Mouse (Mus musculus): ENCODE data around the gene Hmg20b. TPM values are rescaled to one million over a fixed set of nuclear protein-coding genes. Genes with fewer than 3 reads are reported as not detected.

Gene Hmg20b
- total and polyA plus RNA-seq, 2 experiments from 2014 or later, result 15.1 to 25.2 TPM

GRCm38 (mm10) chr10:81299585-81300351, 50.5 kb downstream of the Hmg20b start:
- no peak for TF ChIP-seq CTCF (IDR thresholded peaks at IDR 0.05; ENCODE audit: low read depth)
- Histone ChIP-seq H3K9ac (no peak overlapping the region), H3K4me2 (ENCODE audit: low read depth) (no peak overlapping the region), H3K27me3 (ENCODE audit: insufficient read depth, low read length) (no peaks in the 10 kb centered on the region), H3K27ac (ENCODE audit: low read depth, low read length) (no peak overlapping the region), H3K36me3 (ENCODE audit: insufficient read depth) (0 out of 2 replicates have a peak, but pooled peaks cover 4% of the 10 kb centered on the region), H3K4me3 (ENCODE audit: low read depth, low read length) (no peak overlapping the region), H3K9me3 (ENCODE audit: low read length) (no peaks in the 10 kb centered on the region), H3K4me1 (ENCODE audit: insufficient read depth) (peaks cover 2% of the 10 kb centered on the region)
- no peak for DNase-seq
- ATAC-seq, result no peak
- 94% methylated on average over 14 of the region's 14 CpGs for WGBS

GRCm38 (mm10) chr10:81298369-81299100, 51.7 kb downstream of the Hmg20b start:
- 94% methylated on average over 17 of the region's 17 CpGs for WGBS
- Histone ChIP-seq H3K27me3 (ENCODE audit: insufficient read depth, low read length) (no peaks in the 10 kb centered on the region), H3K4me1 (ENCODE audit: insufficient read depth) (peaks cover 10% of the 10 kb centered on the region), H3K36me3 (ENCODE audit: insufficient read depth) (0 out of 2 replicates have a peak, but pooled peaks cover 4% of the 10 kb centered on the region), H3K4me3 (ENCODE audit: low read depth, low read length) (no peak overlapping the region), H3K4me2 (ENCODE audit: low read depth) (no peak overlapping the region), H3K9me3 (ENCODE audit: low read length) (no peaks in the 10 kb centered on the region), H3K9ac (no peak overlapping the region), H3K27ac (ENCODE audit: low read depth, low read length) (peak overlapping the region; percentile 21; the same call in 1 of the 2 replicates)
- TF ChIP-seq CTCF (IDR thresholded peaks at IDR 0.05; ENCODE audit: low read depth), result no peak
- no peak for ATAC-seq
- DNase-seq, result no peak

GRCm38 (mm10) chr10:81297845-81298244, 52.4 kb downstream of the Hmg20b start:
- Histone ChIP-seq H3K4me2 (ENCODE audit: low read depth) (no peak overlapping the region), H3K9me3 (ENCODE audit: low read length) (no peaks in the 10 kb centered on the region), H3K4me3 (ENCODE audit: low read depth, low read length) (no peak overlapping the region), H3K27ac (ENCODE audit: low read depth, low read length) (no peak overlapping the region), H3K9ac (no peak overlapping the region), H3K4me1 (ENCODE audit: insufficient read depth) (peaks cover 10% of the 10 kb centered on the region), H3K27me3 (ENCODE audit: insufficient read depth, low read length) (no peaks in the 10 kb centered on the region), H3K36me3 (ENCODE audit: insufficient read depth) (0 out of 2 replicates have a peak, but pooled peaks cover 4% of the 10 kb centered on the region)
- no peak for TF ChIP-seq CTCF (IDR thresholded peaks at IDR 0.05; ENCODE audit: low read depth)
- DNase-seq, result no peak
- ATAC-seq, result no peak
- 80% methylated on average over 10 of the region's 10 CpGs for WGBS

- Histone ChIP-seq H3K4me3 (ENCODE audit: low read depth, low read length) (no peak overlapping the region), H3K36me3 (ENCODE audit: insufficient read depth) (0 out of 2 replicates have a peak, but pooled peaks cover 4% of the 10 kb centered on the region), H3K27ac (ENCODE audit: low read depth, low read length) (no peak overlapping the region), H3K4me1 (ENCODE audit: insufficient read depth) (peaks cover 10% of the 10 kb centered on the region), H3K27me3 (ENCODE audit: insufficient read depth, low read length) (no peaks in the 10 kb centered on the region), H3K9me3 (ENCODE audit: low read length) (no peaks in the 10 kb centered on the region), H3K9ac (no peak overlapping the region), H3K4me2 (ENCODE audit: low read depth) (no peak overlapping the region)
- no peak for TF ChIP-seq CTCF (IDR thresholded peaks at IDR 0.05; ENCODE audit: low read depth)
- WGBS, result 87% methylated on average over 6 of the region's 6 CpGs
- DNase-seq (no peak), ATAC-seq (no peak)
These were observed 53.0 kb downstream of the Hmg20b start for GRCm38 (mm10) chr10:81297246-81297645.

Small RNA genes within 50 kb of the gene (microRNA-seq; reads per million reads assigned to microRNA genes)
- gene Mir6913, result 0 to 1.2 reads per million in 2 experiments

Other genes with a start within 250 kb of the Hmg20b start
Only the 30 nearest of the 32 such genes appear.
- gene Zbtb7a, start 215.3 kb downstream of the Hmg20b start, total RNA-seq (2014; rRNA removed), result 21.6 and 27.2 TPM in 2 replicates
- 12.4 and 15.7 TPM in 2 replicates for gene Zbtb7a, start 215.3 kb downstream of the Hmg20b start, polyA plus RNA-seq (2015; fragmentation: Nextera tagmentation; extraction: Ambion mirVana)
- gene Pias4, start 182.6 kb downstream of the Hmg20b start, total RNA-seq (2014; rRNA removed), result 30.1 and 32.5 TPM in 2 replicates
- 28.1 and 35.8 TPM in 2 replicates for gene Pias4, start 182.6 kb downstream of the Hmg20b start, polyA plus RNA-seq (2015; fragmentation: Nextera tagmentation; extraction: Ambion mirVana)
- gene Eef2, start 173.8 kb downstream of the Hmg20b start, total RNA-seq (2014; rRNA removed), result 2,084 and 2,175 TPM in 2 replicates
- gene Eef2, start 173.8 kb downstream of the Hmg20b start, polyA plus RNA-seq (2015; fragmentation: Nextera tagmentation; extraction: Ambion mirVana), result 466 and 485 TPM in 2 replicates
- 64.6 and 68.9 TPM in 2 replicates for gene Dapk3, start 167.5 kb downstream of the Hmg20b start, total RNA-seq (2014; rRNA removed)
- gene Dapk3, start 167.5 kb downstream of the Hmg20b start, polyA plus RNA-seq (2015; fragmentation: Nextera tagmentation; extraction: Ambion mirVana), result 58.1 TPM in 2 replicates
- not detected in 2 replicates for gene 4930442H23Rik, start 166.6 kb downstream of the Hmg20b start, total RNA-seq (2014; rRNA removed)
- 0.11 and 0.24 TPM in 2 replicates for gene 4930442H23Rik, start 166.6 kb downstream of the Hmg20b start, polyA plus RNA-seq (2015; fragmentation: Nextera tagmentation; extraction: Ambion mirVana)
- gene Nmrk2, start 148.4 kb downstream of the Hmg20b start, total RNA-seq (2014; rRNA removed), result 0.08 TPM in 1 of 2 replicates, not detected in the other
- gene Nmrk2, start 148.4 kb downstream of the Hmg20b start, polyA plus RNA-seq (2015; fragmentation: Nextera tagmentation; extraction: Ambion mirVana), result not detected in 2 replicates
- 163 and 170 TPM in 2 replicates for gene Atcay, start 119.6 kb downstream of the Hmg20b start, total RNA-seq (2014; rRNA removed)
- 78.8 and 79.2 TPM in 2 replicates for gene Atcay, start 119.6 kb downstream of the Hmg20b start, polyA plus RNA-seq (2015; fragmentation: Nextera tagmentation; extraction: Ambion mirVana)
- 51.0 and 52.1 TPM in 2 replicates for gene Zfr2, start 117.3 kb downstream of the Hmg20b start, total RNA-seq (2014; rRNA removed)
- 13.0 and 18.7 TPM in 2 replicates for gene Zfr2, start 117.3 kb downstream of the Hmg20b start, polyA plus RNA-seq (2015; fragmentation: Nextera tagmentation; extraction: Ambion mirVana)
- 87.3 and 113 TPM in 2 replicates for gene Matk, start 97.5 kb downstream of the Hmg20b start, total RNA-seq (2014; rRNA removed)
- 66.4 and 79.4 TPM in 2 replicates for gene Matk, start 97.5 kb downstream of the Hmg20b start, polyA plus RNA-seq (2015; fragmentation: Nextera tagmentation; extraction: Ambion mirVana)
- 90.2 and 94.9 TPM in 2 replicates for gene Mrpl54, start 83.5 kb downstream of the Hmg20b start, total RNA-seq (2014; rRNA removed)
- 134 and 148 TPM in 2 replicates for gene Mrpl54, start 83.5 kb downstream of the Hmg20b start, polyA plus RNA-seq (2015; fragmentation: Nextera tagmentation; extraction: Ambion mirVana)
- gene Apba3, start 83.5 kb downstream of the Hmg20b start, total RNA-seq (2014; rRNA removed), result 43.3 and 44.6 TPM in 2 replicates
- gene Apba3, start 83.5 kb downstream of the Hmg20b start, polyA plus RNA-seq (2015; fragmentation: Nextera tagmentation; extraction: Ambion mirVana), result 22.8 and 24.8 TPM in 2 replicates
- gene Tjp3, start 58.9 kb downstream of the Hmg20b start, total RNA-seq (2014; rRNA removed), result 6.3 and 8.5 TPM in 2 replicates
- gene Tjp3, start 58.9 kb downstream of the Hmg20b start, polyA plus RNA-seq (2015; fragmentation: Nextera tagmentation; extraction: Ambion mirVana), result 5.7 and 6.4 TPM in 2 replicates
- 189 and 229 TPM in 2 replicates for gene Pip5k1c, start 57.5 kb downstream of the Hmg20b start, total RNA-seq (2014; rRNA removed)
- gene Pip5k1c, start 57.5 kb downstream of the Hmg20b start, polyA plus RNA-seq (2015; fragmentation: Nextera tagmentation; extraction: Ambion mirVana), result 110 and 130 TPM in 2 replicates
- gene Cactin, start 29.4 kb downstream of the Hmg20b start, total RNA-seq (2014; rRNA removed), result 24.2 and 43.4 TPM in 2 replicates
- 19.9 and 24.2 TPM in 2 replicates for gene Cactin, start 29.4 kb downstream of the Hmg20b start, polyA plus RNA-seq (2015; fragmentation: Nextera tagmentation; extraction: Ambion mirVana)
- 2.4 and 3.9 TPM in 2 replicates for gene Tbxa2r, start 21.7 kb downstream of the Hmg20b start, total RNA-seq (2014; rRNA removed)
- gene Tbxa2r, start 21.7 kb downstream of the Hmg20b start, polyA plus RNA-seq (2015; fragmentation: Nextera tagmentation; extraction: Ambion mirVana), result 3.3 and 3.4 TPM in 2 replicates
- gene Gipc3, start 7.2 kb downstream of the Hmg20b start, total RNA-seq (2014; rRNA removed), result 0.15 TPM in 1 of 2 replicates, not detected in the other
- gene Gipc3, start 7.2 kb downstream of the Hmg20b start, polyA plus RNA-seq (2015; fragmentation: Nextera tagmentation; extraction: Ambion mirVana), result not detected in 2 replicates
- 19.8 and 23.4 TPM in 2 replicates for gene Mfsd12, start 7.0 kb upstream of the Hmg20b start, total RNA-seq (2014; rRNA removed)
- gene Mfsd12, start 7.0 kb upstream of the Hmg20b start, polyA plus RNA-seq (2015; fragmentation: Nextera tagmentation; extraction: Ambion mirVana), result 10.1 TPM in 2 replicates
- not detected in 2 replicates for gene 4930404N11Rik, start 15.3 kb upstream of the Hmg20b start, total RNA-seq (2014; rRNA removed)
- 0.16 and 0.20 TPM in 2 replicates for gene 4930404N11Rik, start 15.3 kb upstream of the Hmg20b start, polyA plus RNA-seq (2015; fragmentation: Nextera tagmentation; extraction: Ambion mirVana)
- gene Fzr1, start 28.0 kb upstream of the Hmg20b start, total RNA-seq (2014; rRNA removed), result 60.2 and 67.2 TPM in 2 replicates
- 128 and 132 TPM in 2 replicates for gene Fzr1, start 28.0 kb upstream of the Hmg20b start, polyA plus RNA-seq (2015; fragmentation: Nextera tagmentation; extraction: Ambion mirVana)
- 126 and 139 TPM in 2 replicates for gene Dohh, start 33.9 kb upstream of the Hmg20b start, total RNA-seq (2014; rRNA removed)
- 111 and 125 TPM in 2 replicates for gene Dohh, start 33.9 kb upstream of the Hmg20b start, polyA plus RNA-seq (2015; fragmentation: Nextera tagmentation; extraction: Ambion mirVana)
- 2.5 and 3.3 TPM in 2 replicates for gene Gm48551, start 34.0 kb upstream of the Hmg20b start, total RNA-seq (2014; rRNA removed)
- gene Gm48551, start 34.0 kb upstream of the Hmg20b start, polyA plus RNA-seq (2015; fragmentation: Nextera tagmentation; extraction: Ambion mirVana), result 5.0 and 7.3 TPM in 2 replicates
- gene Gm48552, start 38.5 kb upstream of the Hmg20b start, total RNA-seq (2014; rRNA removed), result 5.8 and 16.6 TPM in 2 replicates
- gene Gm48552, start 38.5 kb upstream of the Hmg20b start, polyA plus RNA-seq (2015; fragmentation: Nextera tagmentation; extraction: Ambion mirVana), result 1.9 and 3.7 TPM in 2 replicates
- gene Smim24, start 42.6 kb upstream of the Hmg20b start, total RNA-seq (2014; rRNA removed), result 0.77 and 1.3 TPM in 2 replicates
- gene Smim24, start 42.6 kb upstream of the Hmg20b start, polyA plus RNA-seq (2015; fragmentation: Nextera tagmentation; extraction: Ambion mirVana), result 1.7 TPM in 2 replicates
- gene Nfic, start 105.2 kb upstream of the Hmg20b start, total RNA-seq (2014; rRNA removed), result 9.0 and 14.5 TPM in 2 replicates
- gene Nfic, start 105.2 kb upstream of the Hmg20b start, polyA plus RNA-seq (2015; fragmentation: Nextera tagmentation; extraction: Ambion mirVana), result 14.8 and 23.1 TPM in 2 replicates
- 122 and 166 TPM in 2 replicates for gene Celf5, start 132.2 kb upstream of the Hmg20b start, total RNA-seq (2014; rRNA removed)
- 59.9 and 71.3 TPM in 2 replicates for gene Celf5, start 132.2 kb upstream of the Hmg20b start, polyA plus RNA-seq (2015; fragmentation: Nextera tagmentation; extraction: Ambion mirVana)
- gene Ncln, start 145.9 kb upstream of the Hmg20b start, total RNA-seq (2014; rRNA removed), result 83.3 and 105 TPM in 2 replicates
- gene Ncln, start 145.9 kb upstream of the Hmg20b start, polyA plus RNA-seq (2015; fragmentation: Nextera tagmentation; extraction: Ambion mirVana), result 57.1 and 65.0 TPM in 2 replicates
- 0.38 TPM in 1 of 2 replicates, not detected in the other for gene S1pr4, start 149.7 kb upstream of the Hmg20b start, total RNA-seq (2014; rRNA removed)
- gene S1pr4, start 149.7 kb upstream of the Hmg20b start, polyA plus RNA-seq (2015; fragmentation: Nextera tagmentation; extraction: Ambion mirVana), result 0.31 and 0.39 TPM in 2 replicates
- 1.3 and 1.5 TPM in 2 replicates for gene Gna15, start 173.7 kb upstream of the Hmg20b start, total RNA-seq (2014; rRNA removed)
- gene Gna15, start 173.7 kb upstream of the Hmg20b start, polyA plus RNA-seq (2015; fragmentation: Nextera tagmentation; extraction: Ambion mirVana), result 1.3 and 1.6 TPM in 2 replicates
- gene Gna11, start 194.7 kb upstream of the Hmg20b start, total RNA-seq (2014; rRNA removed), result 110 and 114 TPM in 2 replicates
- gene Gna11, start 194.7 kb upstream of the Hmg20b start, polyA plus RNA-seq (2015; fragmentation: Nextera tagmentation; extraction: Ambion mirVana), result 126 and 133 TPM in 2 replicates
- gene Aes, start 209.0 kb upstream of the Hmg20b start, total RNA-seq (2014; rRNA removed), result 450 and 455 TPM in 2 replicates
- gene Aes, start 209.0 kb upstream of the Hmg20b start, polyA plus RNA-seq (2015; fragmentation: Nextera tagmentation; extraction: Ambion mirVana), result 752 and 802 TPM in 2 replicates